Mouse (Mus musculus) naive thymus-derived CD4-positive, alpha-beta T cell, adult 2 months (primary cell): ENCODE measurements around the gene E030018B13Rik.

Experiments
- DNase-seq: peaks from one replicate; pipeline ENCODE4 v3.0.0-alpha.2; 2011; ENCODE audit warnings: low read depth

E030018B13Rik gene

DNA sequence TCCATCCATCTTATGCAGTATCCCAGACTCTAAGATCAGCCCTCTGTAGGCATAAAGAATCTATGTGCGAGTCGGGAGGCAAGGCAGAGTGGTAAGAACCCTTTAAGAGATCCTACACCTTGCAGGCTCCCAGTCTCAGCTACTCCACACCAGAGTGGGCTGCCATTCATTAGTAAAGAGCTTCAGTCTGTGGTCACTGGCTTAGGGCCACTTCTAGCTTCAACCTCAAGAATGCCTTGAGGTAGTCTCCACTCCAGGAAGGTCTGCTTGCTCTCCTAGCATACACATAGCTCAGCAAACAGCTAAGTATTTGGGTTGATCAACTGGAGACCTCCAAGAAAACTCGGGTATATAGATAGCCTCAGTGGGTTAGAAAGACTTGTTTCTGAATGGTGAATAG, 19.0 kb upstream of the E030018B13Rik start:
- DNase-seq = no peak

DNA sequence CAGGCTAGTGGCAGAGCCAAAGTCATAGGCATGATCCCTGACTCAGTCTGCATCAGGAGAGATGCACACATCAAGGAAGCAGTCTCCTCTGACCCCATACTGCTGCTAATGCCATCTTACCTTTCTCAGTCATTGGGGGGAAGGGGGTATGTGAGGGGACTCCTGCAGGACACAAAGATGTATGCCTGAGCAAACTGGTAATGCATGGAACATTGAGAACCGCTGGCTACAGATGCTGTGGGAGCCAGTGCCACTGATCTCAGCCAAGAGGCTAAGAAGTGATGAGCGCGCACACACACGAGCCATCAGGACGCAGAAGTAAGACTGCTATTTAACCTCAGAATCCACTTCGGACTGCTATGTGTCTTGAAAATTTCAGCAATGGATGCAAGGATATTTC, 18.5 kb upstream of the E030018B13Rik start:
- DNase-seq = no peak

DNA sequence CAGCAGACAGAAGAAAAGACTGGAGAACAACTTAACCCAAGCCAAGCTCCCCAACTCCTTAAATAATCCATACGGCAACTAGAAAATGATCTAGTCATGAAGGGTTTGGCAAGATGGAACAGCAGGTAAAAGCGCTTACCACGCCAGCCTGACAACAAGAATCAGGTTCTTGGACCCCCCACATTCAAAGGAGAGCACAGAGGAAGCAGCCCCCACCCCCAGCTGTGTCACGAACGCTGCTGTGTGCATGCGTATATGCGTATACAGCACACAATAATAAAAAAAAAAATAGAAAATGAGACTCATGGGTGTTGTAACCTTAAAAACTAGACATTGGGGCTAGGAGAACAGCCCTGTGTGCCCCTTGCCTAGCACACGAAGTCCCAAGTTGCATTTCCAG, 16.7 kb upstream of the E030018B13Rik start:
- DNase-seq = no peak

DNA sequence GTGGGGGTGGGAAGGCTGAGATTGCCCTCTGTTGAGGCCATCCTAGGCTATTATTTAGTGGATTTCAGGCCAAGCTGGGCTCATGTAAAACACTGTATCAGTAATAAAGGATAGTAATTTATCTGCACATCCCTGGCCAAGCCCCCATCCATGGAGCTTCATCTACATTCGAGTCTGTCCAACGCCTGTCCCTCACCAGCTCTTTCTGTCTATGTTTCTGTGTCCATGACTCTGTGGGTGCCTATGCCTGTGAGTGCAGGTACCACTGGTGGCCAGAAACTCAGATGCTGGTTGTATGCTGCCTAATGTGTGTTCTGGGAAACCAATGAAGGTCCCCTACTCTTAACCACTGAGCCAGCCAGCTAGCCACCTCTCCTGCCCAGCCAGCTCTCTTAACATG, 16.2 kb upstream of the E030018B13Rik start:
- no peak for DNase-seq

DNA sequence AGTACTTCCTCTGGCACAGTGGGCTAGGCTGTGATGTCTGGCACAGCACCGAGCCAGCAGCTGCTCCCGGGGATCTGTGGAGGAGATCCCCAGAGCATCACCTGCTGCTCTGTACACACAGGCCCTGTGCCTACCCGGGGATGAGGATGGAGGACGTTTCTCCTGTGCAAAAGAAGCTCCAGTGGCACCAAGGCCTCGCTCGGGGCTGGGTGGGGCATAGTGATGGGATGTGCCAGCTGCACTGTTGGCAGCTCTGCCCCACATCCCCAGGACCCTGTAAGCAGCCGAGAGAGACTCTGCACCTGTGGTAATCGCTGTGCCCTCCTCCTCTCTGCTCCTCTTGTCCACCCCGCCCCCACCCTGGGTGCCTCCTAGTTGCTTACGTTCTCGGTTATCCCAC, 15.3 kb upstream of the E030018B13Rik start:
- no peak for DNase-seq

DNA sequence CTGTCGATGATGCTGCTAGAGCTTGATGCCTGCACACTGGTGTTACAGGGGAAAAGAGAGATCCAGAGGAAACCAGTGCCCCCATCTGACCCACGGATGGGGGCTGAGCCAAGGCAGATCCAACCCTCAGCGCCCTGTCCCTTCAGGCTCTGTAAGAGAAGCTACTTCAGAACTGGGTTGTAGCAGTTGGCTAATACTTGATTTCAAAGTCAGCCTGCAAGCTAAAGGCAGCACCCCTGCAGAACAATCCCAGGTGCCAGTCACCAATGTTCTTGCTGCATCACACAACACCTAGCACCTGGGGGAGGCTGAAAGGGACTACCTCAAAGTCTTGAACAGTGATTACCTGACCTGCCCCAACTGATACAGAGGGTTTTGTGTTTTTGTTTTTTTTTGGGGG, 14.7 kb upstream of the E030018B13Rik start:
- DNase-seq = no peak

DNA sequence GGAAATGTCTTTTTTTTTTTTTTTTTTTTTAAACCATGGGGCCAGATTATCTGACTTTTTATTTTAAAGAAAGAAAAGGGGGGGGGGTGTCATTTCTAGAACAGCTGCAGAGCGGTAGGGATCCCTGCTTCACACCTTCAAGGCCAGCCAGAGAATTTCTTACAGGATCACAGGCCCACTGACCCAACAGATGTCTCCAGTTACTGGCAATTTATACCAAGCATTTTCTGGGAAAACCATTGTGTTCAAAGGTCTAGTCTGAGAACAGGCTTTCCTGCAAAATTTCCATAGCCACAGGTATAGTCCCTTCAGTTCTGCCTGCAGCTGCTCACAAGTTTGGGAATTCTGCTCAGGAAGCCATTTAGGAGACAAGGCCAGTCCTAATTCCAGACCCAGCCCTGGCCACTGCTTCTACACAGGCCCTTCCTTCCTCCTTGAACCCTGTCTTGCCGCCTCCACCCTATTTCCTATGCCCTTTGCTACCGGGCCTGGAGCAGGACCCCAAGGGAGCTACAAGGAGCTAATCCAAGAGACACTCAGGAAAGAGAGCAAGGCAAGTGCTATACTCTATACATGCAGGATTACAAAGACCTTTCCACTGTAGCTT, 13.9 kb upstream of the E030018B13Rik start:
- no peak for DNase-seq

DNA sequence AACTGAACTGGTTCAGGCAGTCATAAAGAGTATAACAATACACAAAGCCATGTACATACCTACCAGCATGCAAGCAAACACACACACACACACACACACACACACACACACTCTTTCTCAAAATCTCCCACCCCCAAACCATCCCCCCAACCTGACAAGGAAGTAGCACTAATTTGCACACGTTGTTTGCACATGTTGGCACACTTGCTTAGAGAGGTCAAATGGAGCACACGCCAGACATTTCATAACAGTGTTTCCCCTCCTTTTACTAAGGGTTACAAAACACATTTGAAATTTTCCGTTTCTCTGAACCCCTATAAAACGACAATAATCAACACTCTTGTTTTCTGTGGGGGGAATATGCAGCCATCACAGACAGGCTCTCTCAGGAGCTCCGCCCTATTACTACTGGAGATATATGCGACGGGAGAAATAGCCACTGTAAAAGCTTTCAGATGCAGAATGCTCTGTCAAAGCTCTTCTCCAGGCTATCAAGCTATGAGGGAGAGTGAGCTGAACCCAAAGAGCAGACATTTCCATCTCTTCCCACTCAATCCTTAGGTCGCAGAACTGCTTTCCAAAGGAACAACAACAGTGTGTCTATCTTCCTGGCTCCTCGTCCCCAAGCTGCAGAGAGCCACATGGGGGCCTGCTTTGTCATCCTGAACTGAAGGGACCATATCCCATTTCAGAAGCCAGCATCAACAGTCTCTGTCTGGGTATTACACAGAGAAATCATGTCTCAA, 12.8 kb upstream of the E030018B13Rik start:
- no peak for DNase-seq

DNA sequence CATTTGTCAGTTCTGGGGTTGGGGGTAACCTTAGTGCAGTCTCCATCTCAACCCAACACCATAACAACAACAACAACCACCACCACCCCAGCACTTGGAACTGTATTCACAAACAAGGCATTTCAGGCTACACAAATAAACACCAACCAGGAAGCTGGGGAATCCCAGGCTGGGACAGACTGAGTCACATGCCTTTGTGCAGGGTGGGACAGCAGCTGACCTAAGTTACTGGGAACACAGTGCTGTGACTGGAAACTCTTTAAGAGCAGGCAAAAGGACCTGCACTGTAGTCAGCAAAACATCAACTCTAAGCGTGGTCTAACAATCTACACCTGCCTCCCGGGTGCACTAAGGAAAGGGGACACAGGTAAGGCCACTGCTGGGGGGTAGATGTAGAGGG, 11.5 kb upstream of the E030018B13Rik start:
- no peak for DNase-seq

DNA sequence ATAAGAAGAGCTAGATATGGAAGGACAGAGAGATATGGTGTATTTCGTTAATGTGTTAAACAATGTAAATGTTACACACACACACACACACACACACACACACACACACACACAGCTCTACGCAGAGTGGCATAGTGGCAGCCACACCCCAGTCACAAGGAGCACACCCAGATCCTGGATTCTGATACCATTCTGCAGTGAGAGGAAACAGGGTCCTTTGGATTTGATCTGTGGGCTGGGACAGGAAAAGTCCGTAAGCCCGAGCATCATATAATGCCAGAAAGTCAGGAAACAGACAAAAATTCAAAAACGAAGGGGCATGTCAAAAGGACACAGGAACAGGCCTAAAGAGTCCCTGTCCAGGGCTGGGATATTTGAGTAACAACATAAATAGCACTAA, 11.0 kb upstream of the E030018B13Rik start:
- no peak for DNase-seq

DNA sequence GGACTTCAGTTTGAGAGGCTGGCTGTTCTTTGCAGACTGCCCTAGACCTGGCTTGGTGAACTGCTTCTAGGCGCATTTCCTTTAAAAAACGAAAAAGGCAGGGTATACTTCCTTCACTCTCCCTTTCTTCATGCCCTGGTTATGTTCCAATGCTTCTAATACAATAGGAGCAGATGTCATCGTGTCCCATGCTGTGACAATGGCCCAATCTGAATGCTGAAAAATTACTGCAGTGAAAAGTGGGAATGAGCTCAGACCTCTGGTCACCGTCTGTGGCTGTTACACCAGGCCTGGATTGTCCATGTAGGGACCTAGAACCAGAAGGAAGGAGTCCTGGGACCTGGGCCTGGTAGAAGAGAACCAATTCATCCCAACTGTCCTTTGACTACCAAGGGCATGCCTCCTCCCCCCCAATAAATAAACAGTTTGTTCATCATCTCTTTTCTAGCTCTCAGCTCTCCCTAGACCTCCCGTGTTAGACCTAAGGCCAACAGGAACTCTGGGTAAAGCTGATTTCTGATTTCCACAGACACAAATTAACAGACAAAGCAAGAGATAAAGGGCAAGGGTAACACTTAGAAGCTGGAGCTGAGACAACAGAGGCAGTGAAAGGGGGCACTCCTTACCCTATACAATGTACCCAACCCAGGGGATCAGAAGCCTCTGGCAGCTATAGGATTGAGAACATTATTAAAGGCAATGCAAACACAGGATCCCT, 8.7 kb upstream of the E030018B13Rik start:
- no peak for DNase-seq

DNA sequence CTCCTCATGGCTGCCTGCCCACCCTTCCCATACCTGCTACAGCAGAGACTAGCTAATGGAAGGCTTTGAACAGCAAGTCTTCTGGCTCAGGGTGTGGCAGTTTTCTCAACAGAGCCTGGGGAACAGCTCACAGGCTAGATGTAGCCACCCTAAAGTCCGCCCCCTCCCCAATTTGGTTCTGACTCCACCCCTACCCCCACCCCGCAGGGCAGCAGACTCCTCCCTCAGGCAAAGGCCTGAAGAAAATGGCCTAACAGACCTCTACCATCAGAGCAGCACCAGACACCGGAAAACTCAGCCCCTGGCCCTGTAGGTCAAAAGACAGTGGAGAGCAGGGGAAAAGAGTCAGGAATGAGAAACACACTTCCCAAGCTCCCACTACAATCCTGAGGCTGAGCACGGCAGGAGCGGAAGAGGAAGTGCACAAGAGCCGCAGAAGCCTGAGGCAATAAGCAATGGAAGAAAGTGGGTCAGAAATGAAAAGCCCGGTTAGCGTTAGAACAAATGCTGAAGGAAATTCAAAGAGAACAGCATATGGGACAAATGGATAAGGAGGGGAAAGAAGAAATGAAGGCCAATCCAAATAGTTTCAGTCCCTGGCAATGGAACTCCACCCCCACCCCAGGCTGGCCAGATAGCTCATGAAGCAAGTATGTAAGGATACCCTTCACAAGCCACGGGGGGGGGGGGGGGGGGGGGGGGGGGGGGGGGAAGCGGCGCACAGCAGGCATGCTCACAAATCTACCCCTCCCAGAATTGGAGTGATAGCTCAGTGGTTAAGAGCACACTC, 8.0 kb upstream of the E030018B13Rik start:
- no peak for DNase-seq

DNA sequence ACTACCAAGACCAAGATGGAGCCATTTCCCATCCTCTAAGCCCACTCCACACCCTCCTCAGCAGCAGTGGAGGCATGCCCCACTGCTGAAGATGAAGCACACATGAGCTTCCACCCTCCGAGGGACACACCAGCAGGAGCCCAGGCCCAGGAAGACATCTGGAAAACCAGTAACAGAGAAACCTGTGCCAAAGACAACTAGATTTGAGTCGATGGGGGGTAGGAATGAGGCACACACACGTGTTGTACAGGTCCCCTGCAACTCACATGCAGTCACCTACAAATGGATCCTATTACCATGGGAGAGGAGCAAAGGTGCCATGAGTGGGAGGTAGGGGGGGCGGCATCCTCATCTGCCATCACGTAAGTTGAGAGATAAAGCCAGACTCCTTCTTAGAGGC, 6.4 kb upstream of the E030018B13Rik start:
- no peak for DNase-seq

DNA sequence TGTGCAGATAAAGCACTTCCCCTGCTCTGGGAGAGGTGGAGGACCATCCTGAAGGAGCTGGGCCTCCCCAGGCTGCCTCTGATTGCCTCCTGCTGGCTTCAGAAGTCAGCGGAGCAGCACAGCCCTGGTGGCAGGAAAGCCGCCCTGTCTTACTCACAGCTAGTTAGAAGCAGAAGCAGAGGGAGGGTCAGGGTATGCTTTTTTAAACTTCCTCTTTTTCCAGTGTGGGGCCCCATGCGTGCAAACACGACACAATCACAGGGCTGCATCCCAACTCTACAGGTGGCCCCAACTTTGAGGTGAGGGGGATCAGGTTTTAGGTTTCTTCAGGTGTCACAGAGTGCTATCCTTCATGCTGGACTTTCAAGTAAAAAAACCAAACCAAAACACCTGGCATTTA, 5.7 kb upstream of the E030018B13Rik start:
- peak; percentile 59 for DNase-seq

DNA sequence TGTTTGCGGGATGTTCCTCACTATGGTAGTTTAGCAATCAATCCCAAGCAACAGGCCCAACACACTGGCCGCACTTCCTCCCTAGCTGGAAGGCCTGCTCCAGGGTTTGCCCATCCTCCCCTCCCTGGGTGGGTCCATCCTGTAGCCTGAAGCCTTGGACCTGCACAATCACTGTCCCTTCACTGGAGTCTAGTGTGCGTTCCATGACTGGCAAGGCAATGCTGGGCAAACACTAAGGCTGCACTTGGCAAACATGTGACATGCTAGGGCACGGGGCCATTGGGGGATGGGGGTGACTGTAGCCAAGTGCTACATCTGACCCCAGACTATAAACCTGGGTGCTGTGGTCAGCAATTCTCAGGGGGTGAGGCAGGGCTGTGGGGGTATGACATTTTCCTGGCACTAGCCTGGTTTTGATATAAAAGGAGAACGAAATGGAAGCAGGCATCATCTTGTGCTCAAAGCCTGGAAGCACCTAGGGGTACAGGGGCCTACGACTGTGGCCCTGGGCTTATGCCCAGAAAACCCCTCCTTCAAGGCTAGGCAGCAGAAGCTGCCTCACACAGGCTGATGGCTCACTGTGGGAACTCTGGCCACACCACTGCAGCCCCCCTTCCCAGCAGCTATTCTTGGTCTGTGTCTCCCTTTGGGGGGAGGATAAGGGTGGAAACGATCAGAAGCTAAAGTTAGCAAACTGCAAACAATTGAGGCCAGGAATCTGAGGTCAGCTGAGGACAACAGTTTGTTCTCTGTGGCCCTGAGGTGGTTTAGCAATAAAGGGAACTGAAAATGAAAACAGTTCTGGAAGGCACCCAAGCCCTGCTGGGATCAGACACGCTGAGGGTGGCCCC, 5.0 kb upstream of the E030018B13Rik start:
- DNase-seq = no peak

DNA sequence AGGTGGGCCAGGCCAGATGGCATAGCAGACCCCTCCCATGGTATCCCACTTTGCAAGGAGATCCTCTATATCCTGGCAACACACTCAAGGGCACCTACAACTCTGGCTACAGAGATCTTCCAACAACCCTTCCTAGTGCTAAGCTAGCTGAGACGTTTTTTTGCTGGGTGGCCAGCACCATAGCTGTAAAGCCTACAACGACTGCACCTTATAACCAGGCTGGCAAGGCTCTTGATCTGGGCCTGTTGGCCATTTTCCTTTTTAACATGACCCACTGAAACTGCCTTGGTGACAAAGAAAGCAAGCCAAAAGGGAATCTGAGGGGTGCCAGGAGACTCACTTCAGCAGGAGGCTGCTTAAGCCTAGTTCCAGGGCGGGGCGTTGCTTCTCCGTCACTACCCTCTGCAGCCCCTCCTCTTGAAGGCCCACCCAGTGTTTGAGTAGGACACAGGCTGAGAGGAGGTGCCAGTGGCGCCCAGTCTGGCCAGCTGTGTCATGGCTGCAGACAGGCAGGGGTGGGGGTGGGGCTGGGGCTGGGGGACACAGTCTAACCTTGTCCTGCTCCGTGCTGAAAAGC, 4.3 kb upstream of the E030018B13Rik start:
- DNase-seq = no peak

DNA sequence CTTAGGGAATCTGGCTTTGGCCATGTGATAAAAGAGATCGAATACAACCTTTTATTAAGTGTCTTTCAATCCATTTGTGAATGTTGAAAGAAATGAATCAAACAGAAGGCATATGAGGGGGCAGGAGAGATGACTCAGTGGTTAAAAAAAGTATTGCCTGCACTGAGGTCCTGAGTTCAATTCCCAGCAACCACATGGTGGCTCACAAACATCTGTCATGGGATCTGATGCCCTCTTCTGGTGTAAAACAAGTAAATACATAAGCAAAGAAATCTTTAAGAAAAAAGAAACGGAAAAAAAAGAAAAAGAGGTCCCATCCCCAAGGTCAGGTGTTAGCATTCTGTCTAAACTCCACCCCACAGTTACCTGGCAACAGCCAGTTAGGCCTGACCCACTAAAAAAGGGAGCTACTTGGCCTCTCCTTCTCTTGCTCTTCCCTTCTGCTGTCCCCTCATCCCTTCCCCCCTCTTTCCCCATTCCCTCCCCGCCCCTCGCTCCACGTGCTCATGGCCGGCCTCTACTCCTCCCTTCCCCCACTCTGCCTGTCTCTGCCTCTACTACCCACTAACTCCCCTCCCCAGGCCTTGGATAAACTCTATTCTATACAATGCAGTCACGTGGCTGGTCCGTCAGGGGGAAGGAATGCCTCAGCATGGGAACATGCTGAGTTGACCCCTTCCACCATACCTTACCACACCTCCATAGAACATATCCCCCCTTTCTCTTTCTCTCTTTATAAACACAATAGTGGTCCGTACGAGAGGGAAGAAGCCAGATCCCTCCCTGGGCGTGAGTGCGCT, 3.5 kb upstream of the E030018B13Rik start:
- DNase-seq = no peak

DNA sequence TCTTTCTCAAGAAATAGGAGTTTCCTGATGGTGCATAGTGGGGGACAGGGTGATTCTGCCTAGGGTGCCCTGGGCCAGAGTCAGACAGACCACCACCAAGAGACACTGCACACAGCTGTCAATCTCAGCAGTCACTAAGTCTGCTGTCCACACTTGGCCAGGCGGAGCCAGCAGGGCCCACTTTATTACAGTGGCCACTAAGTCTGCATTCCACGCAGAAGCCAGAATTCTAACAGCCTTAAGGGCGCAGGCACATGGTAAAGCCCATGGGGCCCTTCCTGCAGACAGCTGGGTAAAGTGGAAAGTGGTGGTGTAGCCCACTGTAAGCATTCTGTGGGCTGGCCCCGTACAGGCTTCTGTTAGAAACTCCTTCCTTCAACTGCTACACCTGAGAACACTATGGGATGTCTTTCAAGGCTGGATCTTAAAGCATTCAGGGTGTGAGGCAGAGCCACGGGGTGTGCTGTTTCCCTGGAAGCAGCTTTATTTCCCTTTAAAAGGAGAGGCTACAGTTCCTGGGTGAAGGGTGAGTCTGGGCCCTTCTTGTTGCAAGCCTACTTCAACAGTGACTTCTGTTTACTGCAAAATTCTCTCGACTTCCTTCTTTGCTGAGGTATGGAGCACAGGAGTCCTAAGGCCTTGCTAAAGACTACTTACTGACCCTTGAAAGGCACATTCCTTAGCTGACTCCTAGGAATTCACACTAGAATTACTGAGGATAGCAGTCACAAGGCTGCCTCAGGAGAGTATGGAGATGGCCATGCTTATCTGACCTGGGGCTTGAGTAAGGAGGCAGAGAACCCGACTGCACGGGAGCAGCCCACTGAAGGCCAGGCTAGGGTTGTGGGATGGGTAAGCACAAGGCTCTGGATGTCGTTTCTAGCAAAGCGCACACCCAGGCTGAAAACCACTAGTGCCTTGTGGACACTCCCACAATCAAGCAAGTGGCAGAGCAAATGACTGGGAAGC, 2.6 kb upstream of the E030018B13Rik start:
- no peak for DNase-seq

DNA sequence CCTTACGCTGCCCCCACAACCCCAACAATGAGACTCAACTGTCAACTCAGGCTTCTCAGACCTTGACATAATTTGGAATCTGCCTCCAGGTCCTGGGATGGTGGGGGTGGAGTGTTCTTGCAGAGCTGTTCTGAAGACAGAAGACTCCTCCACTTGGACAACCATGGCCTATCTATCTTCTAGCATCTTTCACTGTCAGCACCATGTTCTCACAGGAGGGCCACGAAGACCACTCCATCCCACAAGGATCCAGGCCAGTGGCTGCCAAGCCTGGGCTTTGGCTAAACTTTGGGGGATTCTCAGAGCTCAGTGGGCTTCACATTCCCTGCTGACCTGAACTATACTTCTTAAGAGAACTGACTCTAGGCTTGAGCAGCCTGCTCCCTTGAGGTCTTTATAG, 1.8 kb upstream of the E030018B13Rik start:
- no peak for DNase-seq
